Mouse (Mus musculus) erythroblast, embryonic 14.5 days (primary cell): ENCODE results near the gene Zdhhc16.

Source experiments
- GATA1 ChIP-seq: IDR thresholded peaks from 2 replicates; pipeline ENCODE4 v1.6.1; 2012; ENCODE audit warnings: low read length, inconsistent platforms, mixed read lengths
- TAL1 ChIP-seq: IDR thresholded peaks from 3 replicates; pipeline ENCODE4 v1.6.1; 2012; ENCODE audit warnings: low read length, inconsistent platforms, mixed read lengths

DNA sequence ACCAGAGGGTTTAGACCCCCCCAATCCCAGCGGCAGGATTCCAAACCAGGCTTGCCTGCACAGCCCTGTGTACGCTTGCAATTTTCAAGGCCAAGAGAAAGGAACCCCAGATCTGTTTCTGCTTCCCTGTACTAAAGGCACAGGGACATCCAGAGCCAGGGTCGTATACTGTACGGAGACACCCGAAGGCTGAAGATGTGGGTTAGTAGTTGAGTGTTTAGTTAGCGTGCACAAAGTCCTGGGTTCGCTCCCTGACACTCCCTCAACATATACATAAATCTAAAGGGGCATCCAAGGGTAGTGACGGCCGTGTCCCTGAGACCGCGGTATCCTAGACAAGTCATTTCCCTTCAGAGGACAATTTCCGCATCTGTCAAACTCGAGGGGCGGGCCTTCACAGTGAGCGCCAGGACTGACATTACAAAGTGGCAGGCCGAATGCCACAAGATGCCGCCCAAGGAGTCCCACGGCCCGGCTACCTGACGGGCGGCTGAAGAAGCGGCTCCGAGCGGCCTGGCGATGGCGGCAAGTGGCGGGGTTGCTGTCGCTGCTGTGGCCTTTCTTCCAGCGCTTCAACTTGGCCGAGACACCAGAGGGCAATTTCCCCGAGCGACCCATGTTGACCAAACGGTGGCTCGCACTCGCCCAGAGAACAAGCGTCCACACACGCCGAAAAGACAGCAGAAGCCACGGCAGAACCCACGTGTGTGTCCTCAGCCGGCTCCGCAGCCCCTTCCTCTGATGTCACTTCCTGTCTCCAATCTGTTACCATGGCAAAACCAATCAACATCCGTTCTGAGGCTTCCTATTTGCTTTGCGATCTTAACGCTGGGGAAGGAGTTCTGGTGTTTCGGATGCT, 37.6 kb upstream of the Zdhhc16 start, which contains the start of gene Rrp12:
- TF ChIP-seq GATA1 (no peak), TAL1 (no peak)
